Mouse (Mus musculus) forebrain, embryonic 10.5 days (tissue): ENCODE measurements around the gene Rnf114. TPM values are rescaled to one million over a fixed set of nuclear protein-coding genes. Genes with fewer than 3 reads are reported as not detected.

Experiments
- DNase-seq: peaks from one replicate; pipeline ENCODE4 v3.0.0-alpha.2; 2017; ENCODE audit warnings: low spot score; ENCODE audit errors: extremely low spot score
- H3K27ac ChIP-seq: fragments of 300-500 bp; sonication (generic); 2 replicates; pipeline ENCODE4 v1.5.1; 2016; ENCODE audit warnings: mild to moderate bottlenecking
- H3K27me3 ChIP-seq: fragments of 300-500 bp; sonication (generic); 2 replicates; pipeline ENCODE4 v1.6.1; 2016; ENCODE audit warnings: mild to moderate bottlenecking; ENCODE audit not compliant: poor library complexity, severe bottlenecking
- H3K36me3 ChIP-seq: fragments of 300-500 bp; sonication (generic); replicated peaks from 2 replicates; pipeline ENCODE4 v1.6.1; 2016; ENCODE audit warnings: mild to moderate bottlenecking, moderate library complexity
- H3K4me1 ChIP-seq: fragments of 300-500 bp; sonication (generic); 2 replicates; pipeline ENCODE4 v1.6.1; 2016
- H3K4me3 ChIP-seq: fragments of 300-500 bp; sonication (generic); 2 replicates; pipeline ENCODE4 v1.5.1; 2016; ENCODE audit warnings: mild to moderate bottlenecking, moderate library complexity
- H3K9me3 ChIP-seq: fragments of 300-500 bp; sonication (generic); 2 replicates; pipeline ENCODE4 v1.6.1; 2016; ENCODE audit warnings: mild to moderate bottlenecking, moderate library complexity
- WGBS: fragments of 180-500 bp; shearing (Covaris S2); methylation state at CpG from one replicate; pipeline ENCODE4 v1.1.7; 2016; 5-methylcytosine and 5-hydroxymethylcytosine counted together
- polyA plus RNA-seq: library from polyadenylated mRNA; unstranded; fragments of >200 nt; fragmentation: Nextera tagmentation; extraction: Ambion mirVana; gene quantifications from 2 replicates; pipeline ENCODE4 v1.2.1, GENCODE M21; 2016

The Rnf114 gene
- polyA plus RNA-seq, result 136 and 137 TPM in 2 replicates

DNA sequence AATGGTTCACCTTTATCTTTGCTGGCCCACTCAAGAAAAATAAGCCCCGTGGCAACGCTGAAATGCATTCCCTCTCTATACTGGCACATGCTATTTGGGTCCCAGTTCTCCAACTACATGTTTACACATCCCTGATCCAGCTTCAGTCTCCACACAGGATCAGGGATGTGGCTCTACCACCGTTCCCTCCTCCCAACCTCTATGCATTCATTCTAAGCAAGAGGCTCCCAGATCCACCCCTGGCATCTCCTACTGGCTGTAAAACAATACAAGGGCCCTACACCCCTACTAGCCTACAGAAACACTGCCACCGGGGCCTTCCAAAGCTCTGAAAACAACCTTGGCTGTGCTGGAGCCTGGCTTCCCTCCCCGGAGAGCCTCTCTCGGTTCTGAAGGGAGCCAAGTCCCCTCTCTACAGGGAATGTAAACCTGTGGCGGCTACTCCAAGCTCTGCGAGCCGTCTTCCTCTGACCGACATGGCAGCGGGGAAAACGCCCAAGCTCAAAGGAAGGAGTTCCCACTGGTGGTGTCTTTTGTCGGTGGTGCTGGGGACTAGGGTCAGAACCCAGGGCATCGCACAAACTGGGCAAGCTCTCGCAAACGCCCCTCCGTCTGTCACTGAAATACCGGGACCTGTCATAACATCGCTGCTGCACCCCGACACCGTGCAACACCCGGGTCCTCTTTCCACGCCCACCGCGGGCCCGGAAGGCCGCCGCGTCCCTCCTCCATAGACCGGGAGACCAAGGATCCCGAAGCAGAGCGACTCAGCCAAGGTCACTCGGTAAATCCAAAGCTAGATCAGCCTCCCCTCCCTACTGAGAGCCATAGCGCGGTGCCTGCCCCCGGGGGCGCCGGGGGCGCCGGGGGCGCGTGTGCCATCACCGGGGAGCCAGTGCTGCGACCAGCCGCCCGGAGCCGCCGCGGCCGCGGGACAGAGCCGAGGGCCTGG, at the start of gene Rnf114:
TSS of gene Rnf114 (plus strand) at position 889 of the 952 bp plus-strand sequence.
- H3K4me3 ChIP-seq, result peak within 1 kb of the TSS; percentile 100
- no peaks in the 10 kb centered on the region for H3K9me3 ChIP-seq
- WGBS, result 5% methylated on average over 52 of the region's 52 CpGs
- H3K36me3 ChIP-seq, result peaks cover 27% of the 10 kb centered on the region
- no peaks in the 10 kb centered on the region for H3K27me3 ChIP-seq
- peak; percentile 36 for DNase-seq
- H3K27ac ChIP-seq, result peak within 1 kb of the TSS; percentile 98
- H3K4me1 ChIP-seq, result peaks cover 28% of the 10 kb centered on the region

DNA sequence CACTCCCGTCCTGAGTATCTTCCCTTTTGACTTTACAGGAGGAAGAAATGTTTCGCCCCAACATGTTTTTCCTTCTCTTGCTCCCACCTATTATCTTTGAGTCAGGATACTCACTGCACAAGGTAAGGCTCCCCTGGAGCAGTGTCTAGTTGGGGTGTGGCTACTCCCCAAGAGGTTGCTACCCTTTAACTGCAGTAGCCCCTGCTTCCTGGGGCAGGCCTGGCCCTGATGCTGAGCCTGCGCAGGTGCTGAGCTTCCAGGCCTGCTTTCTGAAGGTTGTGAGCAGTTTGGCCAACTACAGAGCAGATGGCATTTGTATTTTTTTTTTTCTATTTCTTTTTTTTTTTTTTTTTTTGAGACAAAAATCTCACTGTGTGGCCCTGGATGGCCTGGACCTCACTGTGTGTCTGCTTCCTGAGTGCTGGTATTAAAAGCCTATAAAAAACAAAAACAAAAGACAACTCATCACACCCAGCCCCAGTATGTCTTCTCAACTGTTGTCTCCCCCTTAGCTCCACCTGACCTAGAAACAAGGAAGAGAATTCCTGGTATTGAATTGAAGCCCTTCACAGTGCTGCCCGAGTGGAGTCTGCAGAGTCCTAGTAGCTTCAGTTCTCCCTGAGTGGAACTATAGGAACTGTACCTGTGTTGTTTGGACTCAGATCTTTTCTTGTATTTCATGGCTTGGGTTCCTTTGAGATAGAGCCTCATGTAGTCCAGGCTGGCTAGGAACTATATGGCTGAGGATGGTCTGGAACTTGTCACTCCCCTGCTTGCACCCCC, 48.8 kb upstream of the Rnf114 start:
- no peaks in the 10 kb centered on the region for H3K9me3 ChIP-seq
- DNase-seq, result no peak
- 96% methylated on average over 4 of the region's 4 CpGs for WGBS
- no peaks in the 10 kb centered on the region for H3K4me1 ChIP-seq
- H3K27me3 ChIP-seq, result no peaks in the 10 kb centered on the region
- H3K27ac ChIP-seq, result no peak overlapping the region
- H3K4me3 ChIP-seq, result no peak overlapping the region
- H3K36me3 ChIP-seq, result peaks cover 96% of the 10 kb centered on the region

DNA sequence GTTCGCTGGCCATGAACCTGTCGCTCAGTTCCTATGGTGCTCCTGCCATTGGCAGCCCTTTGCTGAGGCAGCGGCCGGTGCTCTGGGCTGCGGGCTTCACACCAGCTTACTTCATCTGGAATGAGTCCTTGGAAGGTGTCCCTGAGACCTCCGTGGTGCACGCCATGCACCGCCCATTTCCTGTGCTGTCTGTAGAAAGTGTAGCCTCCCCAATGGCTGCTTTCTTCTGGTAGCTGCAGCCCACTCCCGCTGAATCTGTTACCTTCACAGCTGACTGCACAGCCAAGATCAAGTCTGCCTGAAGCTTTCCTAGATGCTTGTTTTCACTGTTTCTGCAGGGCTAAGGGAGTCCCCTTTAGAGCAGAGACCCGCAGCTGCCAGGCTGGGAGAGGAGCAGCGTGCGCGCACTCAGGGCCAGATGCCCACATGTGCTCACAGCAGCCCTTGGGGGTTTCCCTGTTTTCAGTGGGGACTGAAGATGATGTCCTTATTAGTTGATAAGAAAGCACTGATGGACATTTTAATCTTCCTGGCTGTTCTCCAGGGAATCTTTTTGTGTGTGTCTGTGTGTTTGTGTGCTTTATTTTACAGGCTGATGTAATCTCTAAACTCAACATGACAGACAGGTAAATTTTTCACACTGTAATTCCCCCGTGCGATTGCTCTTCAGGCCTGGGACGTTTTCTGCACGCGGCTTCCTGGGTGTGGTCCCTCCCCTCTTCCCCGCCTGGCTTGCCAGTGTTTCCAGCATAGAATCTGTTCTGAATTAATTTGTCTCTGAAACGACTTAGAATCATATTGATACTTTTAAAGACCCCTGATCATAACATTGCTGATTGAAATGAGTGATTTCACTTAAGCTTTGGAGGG, 46.3 kb upstream of the Rnf114 start:
- Histone ChIP-seq H3K36me3 (peaks cover 96% of the 10 kb centered on the region), H3K27me3 (no peaks in the 10 kb centered on the region), H3K27ac (no peak overlapping the region), H3K4me3 (no peak overlapping the region), H3K4me1 (no peaks in the 10 kb centered on the region), H3K9me3 (no peaks in the 10 kb centered on the region)
- 91% methylated on average over 20 of the region's 20 CpGs for WGBS
- DNase-seq, result no peak

DNA sequence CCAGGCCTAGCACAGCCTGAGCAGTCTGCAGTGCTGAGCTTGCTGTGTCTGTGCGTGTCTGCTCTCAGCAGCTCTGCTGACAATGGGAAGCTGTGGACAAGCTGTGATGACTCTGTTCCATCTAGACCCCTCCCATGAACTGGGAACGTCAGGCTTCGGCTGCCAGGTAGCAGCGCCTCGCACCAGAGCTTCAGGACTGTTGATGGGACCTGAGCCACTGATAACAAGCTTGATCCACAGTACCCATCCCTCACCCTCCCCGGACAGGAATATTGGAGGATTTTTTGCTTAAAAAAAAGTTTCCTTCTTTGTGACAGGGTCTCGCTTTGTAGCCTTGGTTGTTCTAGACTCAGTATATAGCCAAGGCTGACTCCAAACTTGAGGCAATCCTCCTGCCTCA, 45.2 kb upstream of the Rnf114 start:
- Histone ChIP-seq H3K27me3 (no peaks in the 10 kb centered on the region), H3K4me3 (no peak overlapping the region), H3K27ac (peak overlapping the region; percentile 31; the same call in 1 of the 2 replicates), H3K36me3 (peaks cover 94% of the 10 kb centered on the region), H3K4me1 (no peaks in the 10 kb centered on the region), H3K9me3 (no peaks in the 10 kb centered on the region)
- 96% methylated on average over 7 of the region's 7 CpGs for WGBS
- DNase-seq, result no peak

DNA sequence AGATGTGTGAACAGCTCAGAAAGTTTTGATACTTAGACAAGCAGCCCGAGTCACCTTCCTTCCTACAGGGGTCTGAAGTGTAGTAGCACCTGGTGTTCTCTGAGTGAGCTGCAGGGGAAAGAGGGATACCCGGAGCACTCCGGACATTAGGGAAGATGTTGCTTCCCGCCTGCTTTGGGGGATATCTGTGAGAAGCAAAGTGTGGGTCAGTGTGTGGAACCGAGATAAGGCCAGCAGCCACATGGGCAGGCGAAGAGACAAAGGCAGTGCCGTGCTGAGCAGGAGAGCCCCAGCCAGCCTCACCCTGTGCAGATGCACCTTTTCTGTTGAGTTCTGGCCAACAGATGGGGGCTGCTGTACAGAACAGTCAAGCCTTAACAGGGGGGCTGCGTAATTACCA, 44.8 kb upstream of the Rnf114 start:
- WGBS, result 95% methylated on average over 8 of the region's 8 CpGs
- H3K27ac ChIP-seq, result no peak overlapping the region; the same call in 1 of the 2 replicates
- peaks cover 92% of the 10 kb centered on the region for H3K36me3 ChIP-seq
- no peaks in the 10 kb centered on the region for H3K9me3 ChIP-seq
- H3K27me3 ChIP-seq, result no peaks in the 10 kb centered on the region
- DNase-seq, result no peak
- H3K4me1 ChIP-seq, result no peaks in the 10 kb centered on the region
- no peak overlapping the region for H3K4me3 ChIP-seq

DNA sequence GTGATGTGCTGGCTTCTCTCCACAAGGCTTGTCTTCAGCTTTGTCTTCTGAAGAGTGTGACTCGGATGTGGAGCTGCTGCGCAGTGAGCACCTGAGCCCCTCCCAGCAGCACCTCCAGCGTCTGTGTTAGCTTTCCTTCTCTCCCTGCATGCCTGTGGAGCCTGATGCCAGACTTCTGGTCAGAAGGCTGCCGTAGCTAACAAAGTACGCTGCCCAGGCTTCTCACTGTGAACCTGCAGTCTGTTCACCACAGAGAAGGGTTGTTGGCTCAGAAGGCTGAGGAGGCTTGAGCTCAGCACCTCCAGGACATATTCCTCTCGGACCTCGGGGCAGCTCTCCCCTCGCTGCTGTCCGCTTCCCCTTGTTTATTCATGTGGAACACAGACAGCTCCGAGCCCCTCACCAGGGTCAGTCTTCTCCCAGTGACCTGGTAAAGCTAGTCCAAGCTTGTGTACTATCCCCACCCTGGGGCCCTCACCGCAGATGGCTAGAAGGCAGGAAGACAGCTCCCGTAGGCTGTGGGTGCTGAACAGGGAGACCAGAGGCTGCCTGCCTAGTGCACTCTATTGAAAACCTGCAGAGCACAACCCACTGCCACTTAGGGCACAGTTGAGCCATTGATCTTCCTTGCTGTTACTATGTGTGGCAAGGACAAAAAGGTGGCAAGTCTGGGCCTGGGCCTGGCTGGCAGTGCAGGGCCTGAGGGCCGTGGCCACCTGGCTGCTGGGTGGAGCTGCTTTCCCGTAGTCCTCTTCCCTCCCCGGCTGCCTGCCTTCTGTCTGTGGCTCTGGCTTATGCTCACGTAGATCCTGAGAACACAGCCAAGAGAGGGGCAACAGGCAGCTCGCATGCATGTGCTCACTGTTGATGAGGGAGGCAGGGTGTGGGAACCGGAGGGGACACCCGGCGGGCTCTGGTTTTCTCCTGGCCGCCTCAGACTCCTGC, 42.8 kb upstream of the Rnf114 start:
- H3K4me3 ChIP-seq, result no peak overlapping the region
- no peaks in the 10 kb centered on the region for H3K27me3 ChIP-seq
- no peak overlapping the region for H3K27ac ChIP-seq
- no peaks in the 10 kb centered on the region for H3K4me1 ChIP-seq
- H3K36me3 ChIP-seq, result peaks cover 92% of the 10 kb centered on the region
- H3K9me3 ChIP-seq, result no peaks in the 10 kb centered on the region
- WGBS, result 90% methylated on average over 21 of the region's 21 CpGs
- DNase-seq, result no peak

DNA sequence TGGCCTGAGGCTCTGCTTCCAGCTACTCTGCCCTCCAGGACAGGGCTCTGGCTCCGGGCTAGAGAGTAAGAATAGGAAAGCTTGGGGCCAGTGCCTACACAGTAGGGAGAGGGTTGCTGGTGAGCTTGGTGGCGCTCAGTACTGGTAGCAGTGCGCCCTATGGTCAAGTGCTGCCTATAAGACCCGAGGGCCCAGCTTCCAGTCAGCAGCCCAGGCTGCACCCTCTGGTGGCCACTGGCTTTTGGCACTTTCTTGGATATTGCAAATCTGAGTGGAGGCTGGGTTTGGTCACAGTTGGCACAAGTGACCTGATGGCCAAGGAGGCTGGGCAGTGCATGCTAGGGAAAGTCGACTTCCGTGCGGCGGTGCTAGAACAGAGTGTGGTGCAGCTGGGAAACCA, 41.8 kb upstream of the Rnf114 start:
- H3K4me3 ChIP-seq, result no peak overlapping the region
- DNase-seq, result no peak
- H3K27me3 ChIP-seq, result no peaks in the 10 kb centered on the region
- H3K36me3 ChIP-seq, result peaks cover 90% of the 10 kb centered on the region
- no peaks in the 10 kb centered on the region for H3K4me1 ChIP-seq
- H3K27ac ChIP-seq, result no peak overlapping the region
- H3K9me3 ChIP-seq, result no peaks in the 10 kb centered on the region
- WGBS, result 93% methylated on average over 8 of the region's 8 CpGs

DNA sequence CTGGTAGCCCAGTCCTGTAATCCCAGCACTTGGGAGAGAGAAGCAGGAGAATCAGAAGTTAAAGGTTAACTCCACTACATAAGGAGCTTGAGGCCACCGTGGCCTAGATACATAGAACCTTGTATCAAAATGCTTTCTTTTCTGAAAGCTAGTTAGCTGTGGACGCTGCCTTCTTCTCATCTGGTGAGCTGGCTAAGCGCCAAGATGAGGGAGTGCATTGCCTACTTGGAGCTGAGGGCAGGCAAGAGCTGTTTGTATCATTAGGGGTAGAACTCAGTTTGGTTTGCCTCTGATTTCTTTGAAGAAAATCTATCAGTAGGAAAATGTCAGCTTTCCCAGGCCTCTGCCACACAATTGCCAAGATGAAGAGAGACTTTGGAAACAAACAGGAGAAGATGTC, 38.6 kb upstream of the Rnf114 start:
- Histone ChIP-seq H3K27ac (no peak overlapping the region), H3K27me3 (no peaks in the 10 kb centered on the region), H3K4me3 (no peak overlapping the region), H3K4me1 (no peaks in the 10 kb centered on the region), H3K9me3 (no peaks in the 10 kb centered on the region), H3K36me3 (peaks cover 91% of the 10 kb centered on the region)
- 95% methylated on average over 3 of the region's 3 CpGs for WGBS
- DNase-seq, result no peak

DNA sequence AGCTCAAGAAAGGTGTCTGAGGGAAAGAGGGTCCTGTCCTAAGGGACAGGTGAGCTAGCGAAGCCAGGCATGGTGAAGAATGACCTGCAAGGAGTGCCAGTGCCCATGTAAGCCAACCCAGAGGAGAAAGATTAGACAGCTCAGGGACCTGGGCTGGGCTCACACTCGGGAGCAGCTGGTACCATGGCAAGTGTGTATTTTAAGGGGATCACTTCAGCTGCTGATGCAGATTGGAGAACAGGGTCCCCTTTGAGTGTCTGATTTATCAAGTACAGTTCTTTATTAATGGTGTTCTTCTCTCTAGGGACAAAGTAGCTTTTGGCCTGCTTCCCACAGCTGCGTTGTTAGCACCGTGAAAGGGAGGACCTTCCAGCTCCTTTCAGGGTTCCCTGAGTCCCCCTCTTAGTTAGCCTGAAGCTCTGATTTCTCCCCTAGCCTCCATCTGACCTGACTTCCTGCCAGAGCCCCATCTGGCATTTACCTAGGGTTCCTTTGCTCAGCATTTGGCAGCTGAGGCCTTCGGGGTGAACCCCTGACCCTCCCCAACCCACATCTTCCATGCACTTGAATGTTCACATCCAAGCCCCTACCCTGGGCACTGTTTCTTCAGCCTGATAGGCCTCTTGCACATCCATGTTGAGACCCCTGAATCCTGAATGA, 36.0 kb upstream of the Rnf114 start:
- Histone ChIP-seq H3K9me3 (no peaks in the 10 kb centered on the region), H3K4me1 (no peaks in the 10 kb centered on the region), H3K27ac (no peak overlapping the region), H3K27me3 (no peaks in the 10 kb centered on the region), H3K36me3 (peaks cover 92% of the 10 kb centered on the region), H3K4me3 (no peak overlapping the region)
- WGBS, result 90% methylated on average over 5 of the region's 5 CpGs
- no peak for DNase-seq

DNA sequence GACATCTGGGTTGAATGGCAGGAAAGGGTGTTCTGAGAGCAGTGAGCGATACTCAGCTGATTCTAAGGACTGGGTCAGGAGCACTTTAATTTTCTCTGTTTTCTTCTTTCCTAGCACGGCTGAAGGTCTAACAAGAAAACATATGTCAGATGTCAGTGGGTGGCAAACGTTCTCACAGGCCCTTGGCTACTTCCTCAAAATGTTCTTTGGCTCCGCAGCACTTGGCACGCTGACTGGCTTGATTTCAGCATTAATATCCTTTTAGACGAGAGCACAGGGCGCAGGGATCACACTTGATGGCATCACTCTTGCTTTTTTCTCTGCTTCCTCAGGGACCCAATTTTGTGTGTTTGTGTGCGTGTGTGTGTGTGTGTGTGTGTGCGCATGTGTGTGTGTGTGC, 35.2 kb upstream of the Rnf114 start:
- H3K4me3 ChIP-seq, result no peak overlapping the region
- DNase-seq, result no peak
- no peaks in the 10 kb centered on the region for H3K4me1 ChIP-seq
- no peaks in the 10 kb centered on the region for H3K27me3 ChIP-seq
- peaks cover 95% of the 10 kb centered on the region for H3K36me3 ChIP-seq
- no peak overlapping the region for H3K27ac ChIP-seq
- 95% methylated on average over 9 of the region's 9 CpGs for WGBS
- no peaks in the 10 kb centered on the region for H3K9me3 ChIP-seq

DNA sequence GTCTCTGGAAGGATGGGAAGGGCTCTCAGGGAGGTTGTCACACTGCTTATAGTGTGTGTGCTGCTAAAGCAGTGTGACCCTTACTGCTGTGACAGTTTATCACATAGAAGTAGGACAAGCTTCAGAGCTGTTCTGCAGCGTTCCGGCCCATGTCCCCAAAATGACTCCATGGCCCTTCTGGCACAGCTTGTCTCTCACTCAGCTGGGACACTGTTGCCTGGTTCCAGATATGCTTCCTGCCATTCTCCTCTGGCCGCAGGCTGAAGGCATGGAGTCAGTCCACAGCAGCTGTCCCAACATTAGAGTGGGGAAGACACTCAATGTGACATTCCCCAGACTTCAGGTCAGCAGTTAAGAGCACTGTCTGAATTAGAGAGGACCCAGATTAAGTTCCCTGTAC, 33.9 kb upstream of the Rnf114 start:
- Histone ChIP-seq H3K9me3 (no peaks in the 10 kb centered on the region), H3K27ac (no peak overlapping the region), H3K4me1 (no peaks in the 10 kb centered on the region), H3K36me3 (peaks cover 94% of the 10 kb centered on the region), H3K27me3 (no peaks in the 10 kb centered on the region), H3K4me3 (no peak overlapping the region)
- WGBS, result 98% methylated on average over 3 of the region's 3 CpGs
- no peak for DNase-seq
